Mouse (Mus musculus) CD4-positive, CD25-positive, alpha-beta regulatory T cell, adult 9 weeks (primary cell): ENCODE measurements around the gene Tmem270. TPM values are rescaled to one million over a fixed set of nuclear protein-coding genes. Genes with fewer than 3 reads are reported as not detected.

ENCODE experiments used
- polyA plus RNA-seq: library from polyadenylated mRNA; unstranded; fragments of 100-300 nt; shearing (Covaris generic); gene quantifications from one replicate; pipeline ENCODE4 v1.2.1, GENCODE M21; 2017

Gene Tmem270
- polyA plus RNA-seq = not detected

GRCm38 (mm10) chr5:134906633-134907032 is at the start of gene Tmem270:
Gene Tmem270 (minus strand): TSS chr5:134906733.

GRCm38 (mm10) chr5:134946857-134947255 is 40.3 kb upstream of the Tmem270 start, which contains the start of gene Cldn4:
Gene Cldn4 (minus strand): TSS chr5:134946934.

GRCm38 (mm10) chr5:134932179-134932902 is 25.8 kb upstream of the Tmem270 start, which contains the start of gene Mettl27:
Gene Mettl27 (plus strand): TSS chr5:134932368.

GRCm38 (mm10) chr5:134915311-134915710 is 8.8 kb upstream of the Tmem270 start, which contains the start of gene Cldn13:
Gene Cldn13 (minus strand): TSS chr5:134915526.

Other genes starting within 250 kb of the Tmem270 start
- gene Limk1, start 218.1 kb downstream of the Tmem270 start, polyA plus RNA-seq = 10.4 TPM
- not detected for gene Eln, start 159.4 kb downstream of the Tmem270 start, polyA plus RNA-seq
- gene Cldn13, start 8.8 kb upstream of the Tmem270 start, polyA plus RNA-seq = not detected
- 21.8 TPM for gene Mettl27, start 25.6 kb upstream of the Tmem270 start, polyA plus RNA-seq
- not detected for gene Cldn4, start 40.2 kb upstream of the Tmem270 start, polyA plus RNA-seq
- gene Cldn3, start 79.5 kb upstream of the Tmem270 start, polyA plus RNA-seq = not detected
- gene Abhd11, start 102.4 kb upstream of the Tmem270 start, polyA plus RNA-seq = 101 TPM
- gene Stx1a, start 116.7 kb upstream of the Tmem270 start, polyA plus RNA-seq = 14.9 TPM
- 24.1 TPM for gene Dnajc30, start 157.5 kb upstream of the Tmem270 start, polyA plus RNA-seq
- 114 TPM for gene Bud23, start 158.2 kb upstream of the Tmem270 start, polyA plus RNA-seq
- gene Vps37d, start 171.5 kb upstream of the Tmem270 start, polyA plus RNA-seq = not detected
- 0.22 TPM for gene Mlxipl, start 183.2 kb upstream of the Tmem270 start, polyA plus RNA-seq
- gene Tbl2, start 242.9 kb upstream of the Tmem270 start, polyA plus RNA-seq = 21.8 TPM